Mouse (Mus musculus) olfactory bulb, adult 2 months (tissue): Measurements from ENCODE around the gene Dera. TPM values are rescaled to one million over a fixed set of nuclear protein-coding genes. Genes with fewer than 3 reads are reported as not detected.

Experiments used
- H3K27ac ChIP-seq: fragments of 200-500 bp; 2 replicates; pipeline ENCODE4 v1.5.1; 2012; ENCODE audit warnings: low read depth, low read length; ENCODE audit not compliant: insufficient read depth
- H3K4me1 ChIP-seq: fragments of 200-500 bp; 2 replicates; pipeline ENCODE4 v1.6.1; 2012; ENCODE audit warnings: low read length; ENCODE audit not compliant: control insufficient read depth, insufficient read depth
- H3K4me3 ChIP-seq: fragments of 200-500 bp; 2 replicates; pipeline ENCODE4 v1.5.1; 2012; ENCODE audit warnings: mild to moderate bottlenecking, low read depth, low read length, moderate library complexity; ENCODE audit not compliant: insufficient read depth
- CTCF ChIP-seq: fragments of 200-500 bp; IDR thresholded peaks from 2 replicates; pipeline ENCODE4 v1.5.1; 2012; ENCODE audit warnings: low read depth, mild to moderate bottlenecking, low read length, moderate library complexity; ENCODE audit not compliant: insufficient read depth
- POLR2A ChIP-seq: fragments of 200-500 bp; IDR thresholded peaks from 2 replicates; pipeline ENCODE4 v1.6.1; 2012; ENCODE audit warnings: mild to moderate bottlenecking, low read depth, low read length, moderate library complexity; ENCODE audit not compliant: insufficient read depth
- WGBS: fragments of 180-500 bp; shearing (Covaris S2); methylation state at CpG from one replicate; pipeline ENCODE4 v1.1.7; 2018; 5-methylcytosine and 5-hydroxymethylcytosine counted together
- polyA plus RNA-seq: library from polyadenylated mRNA; stranded (reverse); fragments of >200 nt; gene quantifications from 2 replicates; pipeline ENCODE4 v1.2.4, GENCODE M21; 2012; ENCODE audit warnings: low replicate concordance; ENCODE audit not compliant: missing spikeins, insufficient read depth, insufficient read length

Dera gene
- polyA plus RNA-seq, 1 experiment: not detected

GRCm38 (mm10) chr6:137810136-137810535 is 55.8 kb downstream of the Dera start:
- no peak for TF ChIP-seq POLR2A
- TF ChIP-seq CTCF: no peak
- Histone ChIP-seq H3K4me3 (no peak overlapping the region), H3K4me1 (no peaks in the 10 kb centered on the region), H3K27ac (no peak overlapping the region)
- 78% methylated on average over 5 of the region's 5 CpGs for WGBS

- no peak overlapping the region for H3K4me3 ChIP-seq
- 100% methylated on average over 1 of the region's 1 CpGs for WGBS
- H3K27ac ChIP-seq: no peak overlapping the region
- TF ChIP-seq POLR2A (no peak), CTCF (no peak)
- H3K4me1 ChIP-seq: no peaks in the 10 kb centered on the region
These were observed 59.7 kb downstream of the Dera start for GRCm38 (mm10) chr6:137814006-137814405.

- TF ChIP-seq CTCF (no peak), POLR2A (no peak)
- H3K4me3 ChIP-seq: no peak overlapping the region
- H3K27ac ChIP-seq: no peak overlapping the region
- 81% methylated on average over 9 of the region's 9 CpGs for WGBS
- no peaks in the 10 kb centered on the region for H3K4me1 ChIP-seq
These were observed 62.2 kb downstream of the Dera start for GRCm38 (mm10) chr6:137816508-137816907.

DNA sequence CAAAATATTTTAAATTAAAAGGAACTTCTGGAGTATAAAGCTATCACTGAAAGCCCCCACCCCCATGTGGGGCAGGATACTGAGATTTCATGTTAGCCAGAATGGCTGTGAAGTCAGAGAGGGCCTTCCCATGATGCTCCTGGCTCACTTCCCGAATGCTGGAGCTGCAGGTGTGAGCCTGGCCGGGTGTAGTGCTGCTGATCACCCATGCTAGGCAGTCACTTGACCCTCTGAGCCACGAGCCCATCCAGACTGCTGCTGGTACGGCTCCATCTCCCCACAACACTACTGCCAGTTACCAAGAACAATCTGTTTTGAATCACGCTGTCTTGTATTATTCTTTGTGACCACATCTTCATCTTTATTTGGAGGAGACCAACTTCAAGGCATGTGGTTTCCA is 68.2 kb downstream of the Dera start:
- Histone ChIP-seq H3K4me1 (no peaks in the 10 kb centered on the region), H3K4me3 (no peak overlapping the region), H3K27ac (no peak overlapping the region)
- WGBS: 77% methylated on average over 5 of the region's 5 CpGs
- TF ChIP-seq CTCF (no peak), POLR2A (no peak)

DNA sequence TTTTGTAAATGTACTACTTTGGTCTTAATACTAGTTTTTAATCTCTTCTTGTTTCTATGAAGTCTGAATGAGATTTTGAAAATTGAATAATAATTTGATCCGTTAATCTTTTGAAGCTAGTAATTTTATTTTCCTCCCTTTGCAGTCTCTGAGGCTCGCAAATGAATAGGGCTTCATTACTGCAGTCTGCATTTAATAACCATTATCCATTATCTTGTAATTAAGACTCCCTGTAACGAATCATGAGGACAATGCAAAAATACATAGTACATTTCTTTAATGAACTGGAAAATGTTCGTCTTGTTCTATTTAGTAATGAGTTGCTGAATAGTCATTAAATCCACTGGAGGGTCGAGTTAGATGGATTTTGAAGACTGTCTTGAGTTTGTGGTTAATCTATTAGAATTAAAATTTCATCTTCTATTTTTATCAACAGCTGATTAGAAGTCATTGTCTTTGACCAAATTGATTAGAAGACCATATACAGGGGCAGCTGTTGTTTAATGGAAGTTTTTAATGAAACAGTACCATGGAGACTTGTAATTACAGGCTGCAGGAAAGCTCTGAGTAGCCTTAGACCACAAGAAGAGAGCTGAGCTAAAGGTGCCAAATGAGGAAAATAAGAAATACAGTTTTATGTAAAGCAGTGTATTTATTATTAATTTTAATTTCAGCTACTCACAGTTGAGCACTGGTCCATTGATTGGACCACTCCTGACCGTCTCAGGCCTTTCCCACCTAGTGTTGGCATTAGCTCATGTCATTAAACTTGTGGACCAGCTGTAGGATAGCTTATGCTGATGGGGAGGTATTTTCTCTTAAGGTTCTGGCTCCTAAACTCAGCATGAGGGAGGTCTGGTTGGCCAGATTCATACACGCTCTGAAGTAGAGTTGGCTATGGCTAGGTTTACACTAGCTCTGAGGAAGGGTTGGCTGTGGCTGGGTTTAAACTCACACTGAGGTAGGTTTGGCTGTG is 70.0 kb downstream of the Dera start:
- 46% methylated on average over 7 of the region's 7 CpGs for WGBS
- H3K4me3 ChIP-seq: no peak overlapping the region
- H3K27ac ChIP-seq: no peak overlapping the region
- TF ChIP-seq CTCF (no peak), POLR2A (no peak)
- no peaks in the 10 kb centered on the region for H3K4me1 ChIP-seq

DNA sequence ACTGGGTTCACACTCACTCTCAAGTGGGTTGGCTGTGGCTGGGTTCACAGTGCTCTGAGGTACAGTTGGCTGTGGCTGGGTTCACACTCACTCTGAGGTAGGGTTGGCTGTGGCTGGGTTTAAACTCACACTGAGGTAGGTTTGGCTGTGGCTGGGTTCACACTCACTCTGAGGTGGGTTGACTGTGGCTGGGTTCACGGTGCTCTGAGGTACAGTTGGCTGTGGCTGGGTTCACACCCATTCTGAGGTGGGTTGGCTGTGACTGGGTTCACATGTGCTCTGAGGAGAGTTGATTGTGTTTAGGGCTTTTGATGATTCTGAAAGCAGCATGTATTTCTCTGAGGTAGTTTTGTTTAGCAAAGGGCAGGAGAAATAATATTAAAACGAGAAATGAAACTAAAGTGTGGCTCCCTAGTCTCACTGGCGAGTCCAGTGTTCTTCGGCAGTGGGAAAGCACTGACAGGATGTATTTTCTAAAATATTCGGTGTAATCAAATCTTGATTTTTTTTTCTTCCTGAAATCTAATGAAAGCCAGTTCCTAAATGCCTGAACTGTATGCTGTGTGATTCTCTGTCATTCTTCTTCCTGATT is 70.8 kb downstream of the Dera start:
- 86% methylated on average over 5 of the region's 5 CpGs for WGBS
- no peak overlapping the region for H3K4me3 ChIP-seq
- no peak for TF ChIP-seq CTCF
- no peak for TF ChIP-seq POLR2A
- no peak overlapping the region for H3K27ac ChIP-seq
- H3K4me1 ChIP-seq: peaks cover 3% of the 10 kb centered on the region

DNA sequence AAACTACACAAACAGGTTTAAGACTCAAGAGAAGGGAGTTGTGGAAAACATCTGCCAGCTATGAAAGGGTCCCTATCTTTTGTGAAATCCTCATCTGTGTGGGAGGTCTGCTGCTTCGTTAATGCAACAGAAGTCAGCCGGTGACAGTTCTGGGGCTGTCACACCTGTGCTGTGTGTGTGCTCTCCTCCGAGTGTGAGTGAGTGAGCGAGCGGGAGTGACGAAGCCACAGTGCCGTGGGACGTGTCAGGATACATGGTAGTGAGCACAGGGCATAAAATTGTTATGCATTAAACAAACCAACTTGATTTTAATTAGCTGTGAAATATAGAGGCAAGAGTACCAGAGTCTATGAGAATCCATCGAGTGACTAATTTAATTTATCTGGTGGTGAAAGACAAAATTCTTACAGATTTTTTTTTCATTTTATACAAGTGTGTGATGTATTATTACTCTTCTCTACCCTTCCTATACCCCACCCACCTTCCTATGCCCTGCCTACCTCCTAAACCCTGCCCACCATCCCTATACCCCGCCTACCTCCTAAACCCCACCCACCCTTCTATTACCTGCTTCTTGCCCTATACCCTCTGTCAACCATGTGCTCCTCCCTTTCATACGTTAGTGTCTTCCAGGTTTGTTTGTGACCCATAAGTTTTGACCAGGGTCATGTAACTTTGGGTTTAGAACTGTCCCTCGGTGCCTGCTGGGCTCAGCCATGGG is 74.9 kb downstream of the Dera start:
- no peak overlapping the region for H3K27ac ChIP-seq
- 86% methylated on average over 12 of the region's 12 CpGs for WGBS
- H3K4me1 ChIP-seq: peaks cover 3% of the 10 kb centered on the region
- no peak for TF ChIP-seq POLR2A
- no peak for TF ChIP-seq CTCF
- no peak overlapping the region for H3K4me3 ChIP-seq

GRCm38 (mm10) chr6:137836799-137837198 is 82.5 kb downstream of the Dera start:
- Histone ChIP-seq H3K4me3 (no peak overlapping the region), H3K4me1 (no peaks in the 10 kb centered on the region), H3K27ac (no peak overlapping the region)
- WGBS: 87% methylated on average over 13 of the region's 13 CpGs
- TF ChIP-seq CTCF (no peak), POLR2A (no peak)
